Mouse (Mus musculus): ENCODE data around the gene 9130023H24Rik. TPM values are rescaled to one million over a fixed set of nuclear protein-coding genes. Genes with fewer than 3 reads are reported as not detected.

Gene 9130023H24Rik
- polyA plus RNA-seq, 1 experiment from 2014 or later: 10.0 TPM

GRCm38 (mm10) chr7:128265411-128265810 is 27.6 kb upstream of the 9130023H24Rik start, which contains the start of gene Slc5a2:
Gene Slc5a2, plus strand, starts transcription at chr7:128265657.
- Histone ChIP-seq H3K27me3 (ENCODE audit: poor library complexity, severe bottlenecking) (peaks cover 8% of the 10 kb centered on the region; the same call in 1 of the 2 replicates), H3K4me1 (peaks cover 3% of the 10 kb centered on the region), H3K36me3 (replicated peaks) (peaks cover 3% of the 10 kb centered on the region; the same call in 1 of the 2 replicates), H3K9me3 (no peaks in the 10 kb centered on the region), H3K27ac (no peak within 1 kb of the TSS), H3K4me3 (no peak within 1 kb of the TSS)
- DNase-seq (ENCODE audit: extremely low spot score, low spot score): no peak
- 87% methylated on average over 6 of the region's 6 CpGs for WGBS

- 80% methylated on average over 5 of the region's 5 CpGs for WGBS
These were observed 19.0 kb upstream of the 9130023H24Rik start for GRCm38 (mm10) chr7:128256783-128257334.

GRCm38 (mm10) chr7:128255757-128256156 is 17.9 kb upstream of the 9130023H24Rik start:
- H3K27ac ChIP-seq: no peak overlapping the region
- no peaks in the 10 kb centered on the region for H3K36me3 ChIP-seq (replicated peaks)
- peaks cover 39% of the 10 kb centered on the region for H3K27me3 ChIP-seq (ENCODE audit: poor library complexity, severe bottlenecking)
- no peak overlapping the region for H3K4me3 ChIP-seq
- H3K4me1 ChIP-seq: peaks cover 23% of the 10 kb centered on the region
- no peak for DNase-seq (ENCODE audit: extremely low spot score, low spot score)
- 90% methylated on average over 5 of the region's 5 CpGs for WGBS
- no peaks in the 10 kb centered on the region for H3K9me3 ChIP-seq

More at GRCm38 (mm10) chr7:128256783-128257334, 19.0 kb upstream of the 9130023H24Rik start:
- Histone ChIP-seq H3K4me1 (peaks cover 22% of the 10 kb centered on the region), H3K9me3 (no peaks in the 10 kb centered on the region), H3K36me3 (replicated peaks) (no peaks in the 10 kb centered on the region), H3K27me3 (ENCODE audit: poor library complexity, severe bottlenecking) (peaks cover 28% of the 10 kb centered on the region), H3K27ac (no peak overlapping the region), H3K4me3 (no peak overlapping the region)
- no peak for DNase-seq (ENCODE audit: extremely low spot score, low spot score)

- Histone ChIP-seq H3K36me3 (replicated peaks) (no peaks in the 10 kb centered on the region), H3K27me3 (ENCODE audit: poor library complexity, severe bottlenecking) (peaks cover 46% of the 10 kb centered on the region), H3K4me3 (no peak overlapping the region), H3K9me3 (no peaks in the 10 kb centered on the region), H3K4me1 (peaks cover 23% of the 10 kb centered on the region), H3K27ac (no peak overlapping the region)
- DNase-seq (ENCODE audit: extremely low spot score, low spot score): no peak
- WGBS: 69% methylated on average over 2 of the region's 2 CpGs
These were observed 17.1 kb upstream of the 9130023H24Rik start for GRCm38 (mm10) chr7:128254978-128255377.

- Histone ChIP-seq H3K27me3 (ENCODE audit: poor library complexity, severe bottlenecking) (peaks cover 57% of the 10 kb centered on the region), H3K9me3 (no peaks in the 10 kb centered on the region), H3K4me3 (peak overlapping the region; percentile 52), H3K36me3 (replicated peaks) (no peaks in the 10 kb centered on the region; the same call in 1 of the 2 replicates), H3K27ac (peak overlapping the region; percentile 74), H3K4me1 (peaks cover 30% of the 10 kb centered on the region)
- DNase-seq (ENCODE audit: extremely low spot score, low spot score): peak; percentile 57
- WGBS: 11% methylated on average over 24 of the region's 24 CpGs
These were observed 14.8 kb upstream of the 9130023H24Rik start for GRCm38 (mm10) chr7:128252609-128253008.

- peak overlapping the region; percentile 52 for H3K4me3 ChIP-seq
- no peak for DNase-seq (ENCODE audit: extremely low spot score, low spot score)
- H3K9me3 ChIP-seq: no peaks in the 10 kb centered on the region
- H3K27me3 ChIP-seq (ENCODE audit: poor library complexity, severe bottlenecking): peaks cover 57% of the 10 kb centered on the region
- peak overlapping the region; percentile 74; the same call in 1 of the 2 replicates for H3K27ac ChIP-seq
- H3K36me3 ChIP-seq (replicated peaks): no peaks in the 10 kb centered on the region; the same call in 1 of the 2 replicates
- WGBS: 52% methylated on average over 12 of the region's 12 CpGs
- H3K4me1 ChIP-seq: peaks cover 33% of the 10 kb centered on the region
These were observed 14.1 kb upstream of the 9130023H24Rik start for GRCm38 (mm10) chr7:128251946-128252345.

- 85% methylated on average over 5 of the region's 5 CpGs for WGBS
- no peak overlapping the region for H3K27ac ChIP-seq
- H3K9me3 ChIP-seq: no peaks in the 10 kb centered on the region
- no peak for DNase-seq (ENCODE audit: extremely low spot score, low spot score)
- peaks cover 72% of the 10 kb centered on the region for H3K27me3 ChIP-seq (ENCODE audit: poor library complexity, severe bottlenecking)
- H3K4me1 ChIP-seq: peaks cover 44% of the 10 kb centered on the region
- no peak overlapping the region for H3K4me3 ChIP-seq
- H3K36me3 ChIP-seq (replicated peaks): peaks cover 7% of the 10 kb centered on the region
These were observed 12.2 kb upstream of the 9130023H24Rik start for GRCm38 (mm10) chr7:128249998-128250397.

GRCm38 (mm10) chr7:128248081-128249042 is 10.5 kb upstream of the 9130023H24Rik start:
- Histone ChIP-seq H3K4me1 (peaks cover 53% of the 10 kb centered on the region), H3K4me3 (peak overlapping the region; percentile 56), H3K9me3 (no peaks in the 10 kb centered on the region), H3K27ac (no peak overlapping the region), H3K27me3 (ENCODE audit: poor library complexity, severe bottlenecking) (peaks cover 70% of the 10 kb centered on the region), H3K36me3 (replicated peaks) (peaks cover 20% of the 10 kb centered on the region)
- no peak for DNase-seq (ENCODE audit: extremely low spot score, low spot score)
- WGBS: 83% methylated on average over 10 of the region's 10 CpGs

GRCm38 (mm10) chr7:128247443-128247842 is 9.6 kb upstream of the 9130023H24Rik start:
- Histone ChIP-seq H3K4me1 (peaks cover 47% of the 10 kb centered on the region), H3K36me3 (replicated peaks) (peaks cover 29% of the 10 kb centered on the region), H3K9me3 (no peaks in the 10 kb centered on the region), H3K27ac (peak overlapping the region; percentile 83), H3K27me3 (ENCODE audit: poor library complexity, severe bottlenecking) (peaks cover 61% of the 10 kb centered on the region), H3K4me3 (peak overlapping the region; percentile 56)
- 2% methylated on average over 13 of the region's 13 CpGs for whole genome bisulfite sequencing
- DNase-seq (ENCODE audit: extremely low spot score, low spot score): peak; percentile 81

GRCm38 (mm10) chr7:128246496-128247391 is 8.9 kb upstream of the 9130023H24Rik start, which contains the start of gene Tgfb1i1:
Gene Tgfb1i1, plus strand, starts transcription at chr7:128246812.
- Histone ChIP-seq H3K9me3 (no peaks in the 10 kb centered on the region), H3K27ac (peak within 1 kb of the TSS; percentile 83), H3K36me3 (replicated peaks) (peaks cover 36% of the 10 kb centered on the region), H3K27me3 (ENCODE audit: poor library complexity, severe bottlenecking) (peaks cover 54% of the 10 kb centered on the region), H3K4me3 (peak within 1 kb of the TSS; percentile 56), H3K4me1 (peaks cover 40% of the 10 kb centered on the region)
- peak; percentile 50 for DNase-seq (ENCODE audit: extremely low spot score, low spot score)
- whole genome bisulfite sequencing: 4% methylated on average over 30 of the region's 30 CpGs

- no peak for DNase-seq (ENCODE audit: extremely low spot score, low spot score)
- 89% methylated on average over 4 of the region's 4 CpGs for WGBS
- Histone ChIP-seq H3K27ac (no peak overlapping the region), H3K4me1 (peaks cover 43% of the 10 kb centered on the region), H3K36me3 (replicated peaks) (peaks cover 48% of the 10 kb centered on the region), H3K9me3 (no peaks in the 10 kb centered on the region), H3K4me3 (no peak overlapping the region), H3K27me3 (ENCODE audit: poor library complexity, severe bottlenecking) (peaks cover 42% of the 10 kb centered on the region)
These were observed 7.7 kb upstream of the 9130023H24Rik start for GRCm38 (mm10) chr7:128245547-128245946.

Data from forebrain, embryonic 10.5 days (tissue).